ENCODE assay signal across 20 mouse cellular contexts in genomic region chr11:12280711-12281110, GRCm38 (mm10).
DNase-seq lines count a peak whose midpoint lies in the region; ATAC-seq lines count a peak whose summit lies in the region.
"Had no signal": no experiment of that assay in that cellular context is flagged by ENCODE, and none has a peak within 500 bp of the region (broad histone marks: within the 10 kb centered on the region; RNA-seq: fewer than 3 reads in every experiment).

No protein-coding gene starts in this region.

- H3K36me3 ChIP-seq in heart, embryonic 12.5 days, result no peaks in the 10 kb centered on the region
- no peaks in the 10 kb centered on the region for H3K36me3 ChIP-seq in heart, embryonic 16.5 days (ENCODE audit: control insufficient read depth, insufficient read depth)
- no peaks in the 10 kb centered on the region for H3K36me3 ChIP-seq in lung, embryonic 16.5 days (ENCODE audit: control insufficient read depth, insufficient read depth, low read length)
- no peaks in the 10 kb centered on the region for H3K36me3 ChIP-seq in hindbrain, embryonic 16.5 days (ENCODE audit: control insufficient read depth, insufficient read depth, low read length)
- H3K36me3 ChIP-seq: embryonic facial prominence, embryonic 10.5 days; forebrain, embryonic 15.5 days; heart, embryonic 13.5 days; liver, embryonic 15.5 days; midbrain, embryonic 15.5 days had no signal

- H3K27me3 ChIP-seq in heart, embryonic 12.5 days (replicated peaks), result no peaks in the 10 kb centered on the region
- H3K27me3 ChIP-seq in heart, embryonic 16.5 days (ENCODE audit: control insufficient read depth, insufficient read depth, low read length), result no peaks in the 10 kb centered on the region
- no peaks in the 10 kb centered on the region for H3K27me3 ChIP-seq in lung, embryonic 16.5 days (ENCODE audit: control insufficient read depth, insufficient read depth, low read depth, low read length)
- no peaks in the 10 kb centered on the region for H3K27me3 ChIP-seq in hindbrain, embryonic 16.5 days (replicated peaks; ENCODE audit: control insufficient read depth, insufficient read depth, low read length)
- H3K27me3 ChIP-seq: forebrain, embryonic 15.5 days; heart, embryonic 13.5 days; liver, embryonic 15.5 days; megakaryocyte, embryonic 14.5 days; midbrain, embryonic 15.5 days had no signal

- H3K4me2 ChIP-seq in heart, embryonic 12.5 days, result no peak overlapping the region
- H3K4me2 ChIP-seq in heart, embryonic 16.5 days (ENCODE audit: low read depth, low read length), result peak overlapping the region; percentile 15; the same call in 1 of the 2 replicates
- no peak overlapping the region for H3K4me2 ChIP-seq in lung, embryonic 16.5 days (ENCODE audit: low read depth, low read length)
- no peak overlapping the region for H3K4me2 ChIP-seq in hindbrain, embryonic 16.5 days (ENCODE audit: low read length)
- H3K4me2 ChIP-seq: forebrain, embryonic 15.5 days; heart, embryonic 13.5 days; hindbrain, embryonic 14.5 days; liver, embryonic 15.5 days; midbrain, embryonic 15.5 days had no signal

- no peak overlapping the region for H3K4me3 ChIP-seq in heart, embryonic 12.5 days
- H3K4me3 ChIP-seq in heart, embryonic 16.5 days (ENCODE audit: low read length), result no peak overlapping the region
- H3K4me3 ChIP-seq in lung, embryonic 16.5 days (ENCODE audit: low read length), result no peak overlapping the region
- no peak overlapping the region for H3K4me3 ChIP-seq in hindbrain, embryonic 16.5 days (ENCODE audit: low read length)
- H3K4me3 ChIP-seq: embryonic facial prominence, embryonic 10.5 days; forebrain, embryonic 15.5 days; heart, embryonic 13.5 days; liver, embryonic 15.5 days; megakaryocyte, embryonic 14.5 days; midbrain, embryonic 15.5 days had no signal

- H3K4me1 ChIP-seq in heart, embryonic 12.5 days (replicated peaks), result no peaks in the 10 kb centered on the region
- 0 out of 2 replicates have a peak, but pooled peaks cover 4% of the 10 kb centered on the region for H3K4me1 ChIP-seq in heart, embryonic 16.5 days (ENCODE audit: control insufficient read depth, insufficient read depth, low read length)
- H3K4me1 ChIP-seq in lung, embryonic 16.5 days (replicated peaks; ENCODE audit: control insufficient read depth, insufficient read depth, low read length), result peaks cover 5% of the 10 kb centered on the region
- H3K4me1 ChIP-seq in hindbrain, embryonic 16.5 days (ENCODE audit: control insufficient read depth, insufficient read depth, low read depth, low read length), result no peaks in the 10 kb centered on the region
- H3K4me1 ChIP-seq: embryonic facial prominence, embryonic 10.5 days; forebrain, embryonic 15.5 days; liver, embryonic 15.5 days; megakaryocyte, embryonic 14.5 days; midbrain, embryonic 15.5 days had no signal

- H3K9ac ChIP-seq in heart, embryonic 12.5 days, result no peak overlapping the region
- H3K9ac ChIP-seq in heart, embryonic 16.5 days (ENCODE audit: low read length), result no peak overlapping the region
- no peak overlapping the region for H3K9ac ChIP-seq in lung, embryonic 16.5 days (ENCODE audit: low read length)
- H3K9ac ChIP-seq in hindbrain, embryonic 16.5 days (ENCODE audit: low read depth, low read length), result no peak overlapping the region
- H3K9ac ChIP-seq: forebrain, embryonic 15.5 days; heart, embryonic 13.5 days; hindbrain, embryonic 14.5 days; liver, embryonic 15.5 days; midbrain, embryonic 15.5 days had no signal

- H3K27ac ChIP-seq in heart, embryonic 12.5 days (ENCODE audit: poor library complexity, severe bottlenecking), result no peak overlapping the region
- 0 out of 2 replicates have a peak overlapping the region, but pooled peaks have one; percentile 21 for H3K27ac ChIP-seq in heart, embryonic 16.5 days (ENCODE audit: low read length)
- peak overlapping the region; percentile 18; the same call in 1 of the 2 replicates for H3K27ac ChIP-seq in lung, embryonic 16.5 days (ENCODE audit: low read length)
- no peak overlapping the region for H3K27ac ChIP-seq in hindbrain, embryonic 16.5 days (ENCODE audit: low read depth, low read length)
- H3K27ac ChIP-seq: embryonic facial prominence, embryonic 10.5 days; forebrain, embryonic 15.5 days; heart, embryonic 13.5 days; hindbrain, embryonic 14.5 days; liver, embryonic 15.5 days; midbrain, embryonic 15.5 days; stomach, postnatal 0 days had no signal

- no peaks in the 10 kb centered on the region for H3K9me3 ChIP-seq in heart, embryonic 12.5 days (replicated peaks)
- H3K9me3 ChIP-seq in heart, embryonic 16.5 days (replicated peaks; ENCODE audit: control insufficient read depth, low read length), result no peaks in the 10 kb centered on the region
- no peaks in the 10 kb centered on the region for H3K9me3 ChIP-seq in lung, embryonic 16.5 days (ENCODE audit: control insufficient read depth, low read length)
- no peaks in the 10 kb centered on the region for H3K9me3 ChIP-seq in hindbrain, embryonic 16.5 days (ENCODE audit: control insufficient read depth, low read length)
- H3K9me3 ChIP-seq: embryonic facial prominence, embryonic 10.5 days; forebrain, embryonic 15.5 days; heart, embryonic 13.5 days; liver, embryonic 15.5 days; megakaryocyte, embryonic 14.5 days; midbrain, embryonic 15.5 days had no signal

- no peak for ATAC-seq in heart, embryonic 12.5 days (ENCODE audit: insufficient number of reproducible peaks, low FRiP score)
- peak; percentile 49; the same call in 1 of the 2 replicates for ATAC-seq in heart, embryonic 16.5 days (replicated peaks; ENCODE audit: extremely low read depth, insufficient read depth, low FRiP score)
- no peak for ATAC-seq in lung, embryonic 16.5 days (ENCODE audit: low read depth)
- ATAC-seq in hindbrain, embryonic 16.5 days, result no peak
- ATAC-seq: forebrain, embryonic 15.5 days; midbrain, embryonic 15.5 days had no signal

- DNase-seq in heart, adult 8-10 months (ENCODE audit: low spot score), result peak; percentile 49
- DNase-seq in kidney, adult 9 months, result peak; percentile 31
- no peak for DNase-seq in natural killer cell, adult 2 months (ENCODE audit: low spot score in 2 of 2)
- no peak for DNase-seq in cerebellum, adult 18-20 months
- DNase-seq: adrenal gland, adult 8-10 months; B cell, adult 2 months; cerebellum, adult 2 months; thymus, postnatal 14 days had no signal

- WGBS in heart, embryonic 12.5 days, result 52% methylated on average over 7 of the region's 7 CpGs
- WGBS in heart, embryonic 16.5 days, result 31% methylated on average over 7 of the region's 7 CpGs
- WGBS in lung, embryonic 16.5 days, result 17% methylated on average over 7 of the region's 7 CpGs
- WGBS in hindbrain, embryonic 16.5 days, result 66% methylated on average over 7 of the region's 7 CpGs

Comparison
In these comparisons a context has a peak if more than half of its experiments do, and no peak if none do; other contexts are left out.
1. H3K27ac ChIP-seq: peak in heart, embryonic 16.5 days (single experiment) and lung, embryonic 16.5 days (single experiment); none in heart, embryonic 12.5 days (single experiment) and hindbrain, embryonic 16.5 days (single experiment).
2. DNase-seq: peak in heart, adult 8-10 months (single experiment) and kidney, adult 9 months (single experiment); none in natural killer cell, adult 2 months (0 of 2) and cerebellum, adult 18-20 months (0 of 2).